Mouse (Mus musculus): ENCODE measurements around the gene Rab28.

DNA sequence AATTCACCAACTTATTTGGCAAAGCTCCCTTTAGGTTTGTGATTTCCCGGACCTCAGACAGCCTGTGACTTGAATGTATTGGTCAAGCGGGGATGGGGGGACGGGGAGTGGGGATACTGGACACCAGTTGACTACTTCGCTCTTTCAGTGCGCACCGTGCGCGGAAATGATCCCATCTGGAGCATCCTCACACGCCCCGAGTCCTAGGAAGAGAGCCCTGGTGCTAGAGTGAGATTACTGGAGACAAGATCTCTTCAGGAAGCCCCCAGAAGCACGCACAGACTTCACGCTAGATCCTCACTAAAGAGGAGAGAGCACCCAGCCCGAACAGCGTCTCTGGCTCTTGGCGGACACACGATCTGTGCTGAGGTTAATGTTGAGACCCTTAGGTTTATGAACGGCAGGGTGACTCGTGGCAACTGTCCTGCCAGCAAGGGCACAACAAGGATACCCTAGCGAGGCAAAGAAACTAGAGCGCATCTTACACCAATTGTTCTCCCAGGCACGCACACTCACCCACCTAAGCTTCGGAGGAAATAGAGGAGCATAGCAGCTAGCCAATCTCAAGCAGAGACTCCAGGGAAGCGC is 47.5 kb upstream of the Rab28 start:
- no peak for TF ChIP-seq CTCF (IDR thresholded peaks at IDR 0.05; ENCODE audit: control insufficient read depth, insufficient read depth, low read length)
- no peak for TF ChIP-seq POLR2A (IDR thresholded peaks at IDR 0.05; ENCODE audit: borderline replicate concordance, control insufficient read depth, low read depth, low read length)

Measured in bone marrow, adult 2 months (tissue).